Mouse (Mus musculus) granulocyte monocyte progenitor cell, adult 5-6 weeks (primary cell): ENCODE measurements around the gene Capn11. TPM values are rescaled to one million over a fixed set of nuclear protein-coding genes. Genes with fewer than 3 reads are reported as not detected.

Experiments used
- ATAC-seq: replicated peaks from 2 replicates; pipeline ENCODE4 v1.8.0; 2016; ENCODE audit warnings: mild to moderate bottlenecking, moderate TSS enrichment, inconsistent platforms; ENCODE audit not compliant: poor library complexity, severe bottlenecking
- total RNA-seq, 2 experiments: library from RNA; stranded (forward) in 1 of 2; stranded (reverse) in 1 of 2; fragments of 200-712, 200-1000 nt in 1 of 2; fragments of >200 nt in 1 of 2; fragmentation: Nextera tagmentation in 1 of 2; gene quantifications; 2 replicates each; pipeline ENCODE4 v1.2.3; 2014 to 2017

Capn11 gene
- total RNA-seq, 2 experiments from 2014 or later: not detected

DNA sequence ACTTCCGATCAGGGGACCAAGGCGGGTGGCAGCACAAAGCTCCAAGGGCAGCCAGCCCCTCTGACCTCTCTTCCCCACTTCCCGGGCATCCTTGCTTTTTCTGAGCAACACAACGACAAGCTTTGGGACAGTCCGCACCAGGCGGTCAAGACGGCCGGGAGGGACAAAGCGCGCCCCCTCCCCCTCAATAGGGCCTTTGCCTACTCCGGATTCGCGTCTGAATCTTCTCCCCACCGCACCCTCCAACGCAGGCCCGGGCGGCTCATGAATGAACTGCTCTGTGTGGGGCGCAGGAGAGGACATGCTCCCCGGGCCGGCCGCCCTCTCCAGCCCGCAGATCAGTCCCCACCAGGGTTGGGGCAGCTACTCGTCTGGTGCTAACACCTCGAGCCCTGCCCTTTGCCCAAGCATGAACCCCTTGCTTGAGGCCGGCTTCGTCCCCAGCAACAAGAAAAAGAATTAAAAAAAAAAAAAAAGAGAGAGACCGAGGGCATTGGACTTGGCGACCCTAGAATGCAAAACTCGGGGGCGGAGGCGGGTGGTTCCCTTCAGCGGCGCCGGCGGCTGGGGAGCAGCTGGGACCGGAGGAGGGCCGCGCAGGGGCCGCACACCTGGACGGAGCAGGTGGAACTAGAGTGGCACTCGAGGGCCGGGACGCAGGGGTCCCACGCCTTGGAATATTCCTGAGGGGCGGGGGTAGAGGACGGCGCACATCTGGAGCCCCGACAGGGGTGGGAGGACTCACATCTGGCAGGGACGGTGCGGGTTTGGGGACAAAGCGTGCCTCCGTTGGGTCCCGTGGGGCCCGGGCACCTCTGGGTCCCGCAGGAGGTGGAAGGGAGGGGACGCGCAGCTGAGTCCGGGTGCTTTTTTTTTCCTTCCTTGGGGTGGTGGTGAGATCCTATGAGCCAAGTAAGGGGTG, 26.3 kb upstream of the Capn11 start:
- peak; percentile 36 for ATAC-seq

DNA sequence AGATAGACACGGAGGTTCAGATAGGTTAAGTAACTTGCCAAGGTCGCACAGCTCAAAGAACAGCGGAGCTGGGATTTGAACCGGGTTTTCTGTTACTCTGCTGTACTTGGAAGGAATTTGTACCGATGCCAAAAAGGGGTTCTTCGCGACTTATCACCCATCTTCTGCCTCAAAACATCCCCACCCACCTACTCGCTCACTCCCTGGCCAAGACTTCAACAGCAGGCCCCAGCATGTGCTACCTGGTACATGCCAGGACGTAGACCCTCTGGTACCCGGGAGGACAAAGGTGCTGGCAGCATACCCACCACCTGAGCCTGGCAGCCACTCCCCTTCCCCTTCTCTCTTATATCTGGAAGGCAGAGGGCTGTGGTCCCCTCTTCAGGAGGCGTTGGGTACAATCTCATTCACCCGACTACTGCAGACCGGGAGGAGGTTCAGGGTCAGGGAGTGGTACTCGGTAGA, 25.6 kb upstream of the Capn11 start:
- ATAC-seq: no peak

DNA sequence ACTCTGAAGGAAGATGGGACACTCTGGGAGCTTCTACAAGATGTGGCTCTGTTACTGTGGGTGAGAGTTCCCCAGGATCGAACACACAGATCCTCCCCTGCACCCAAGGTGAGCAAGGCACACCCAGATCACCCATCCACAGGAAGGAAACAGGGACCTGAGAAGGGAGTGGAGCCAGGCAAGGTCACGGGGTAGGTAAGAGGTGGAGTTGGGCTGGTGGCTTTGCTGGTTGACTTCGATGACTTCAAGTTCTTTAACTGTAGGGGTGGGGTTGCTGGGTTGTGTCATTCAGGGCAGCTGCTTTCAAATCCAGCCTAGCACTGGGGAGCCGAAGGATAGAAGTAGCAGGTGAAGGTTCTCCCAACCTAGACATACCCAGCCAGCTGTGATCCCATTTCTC, 23.7 kb upstream of the Capn11 start:
- ATAC-seq: no peak

DNA sequence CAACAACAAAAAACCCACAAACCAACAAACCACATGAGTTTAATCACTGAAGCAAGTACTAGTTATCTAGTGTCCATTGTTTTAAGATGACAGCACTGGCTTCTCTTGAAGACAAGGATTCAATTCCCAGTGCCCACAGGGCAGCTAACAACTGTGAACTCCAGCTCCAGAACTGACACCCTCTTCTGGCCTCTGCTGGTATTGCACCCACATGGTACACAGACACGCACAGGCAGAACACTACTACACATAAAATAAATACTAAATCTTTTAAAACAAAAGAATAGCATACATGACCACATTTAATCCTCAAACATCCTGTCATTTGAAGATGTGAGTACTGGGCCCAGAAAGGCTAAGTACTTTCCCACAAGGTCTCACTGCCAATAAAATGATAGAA, 22.5 kb upstream of the Capn11 start:
- no peak for ATAC-seq

DNA sequence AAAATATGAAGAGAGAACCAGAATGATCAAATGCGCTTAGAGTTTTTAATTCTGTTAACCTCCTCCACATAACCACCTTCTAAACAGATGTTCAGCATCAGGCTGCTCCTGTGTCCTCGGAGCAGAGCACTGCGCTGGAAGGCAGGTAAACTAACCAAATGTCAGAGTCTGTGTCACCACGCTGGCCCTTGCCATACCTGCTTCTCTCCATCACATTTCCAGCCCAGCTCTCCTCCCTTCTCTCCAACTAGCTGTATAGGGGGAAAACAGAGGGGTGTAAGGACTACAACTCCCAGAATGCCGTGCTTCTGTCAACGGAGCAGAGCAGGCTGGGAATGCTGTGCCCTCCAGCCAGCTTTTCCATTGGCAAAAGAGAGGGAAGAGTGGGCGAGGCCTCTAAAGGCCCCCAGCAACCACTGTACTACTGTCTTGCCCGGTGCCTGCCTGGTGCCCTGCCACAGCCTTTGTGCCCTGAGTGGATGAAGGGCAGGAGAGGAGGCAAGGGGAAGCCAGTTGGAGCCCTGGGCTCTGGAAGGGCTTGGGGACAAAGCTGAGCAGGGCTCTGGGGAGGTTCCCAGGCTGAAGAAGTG, 21.4 kb upstream of the Capn11 start:
- ATAC-seq: no peak

DNA sequence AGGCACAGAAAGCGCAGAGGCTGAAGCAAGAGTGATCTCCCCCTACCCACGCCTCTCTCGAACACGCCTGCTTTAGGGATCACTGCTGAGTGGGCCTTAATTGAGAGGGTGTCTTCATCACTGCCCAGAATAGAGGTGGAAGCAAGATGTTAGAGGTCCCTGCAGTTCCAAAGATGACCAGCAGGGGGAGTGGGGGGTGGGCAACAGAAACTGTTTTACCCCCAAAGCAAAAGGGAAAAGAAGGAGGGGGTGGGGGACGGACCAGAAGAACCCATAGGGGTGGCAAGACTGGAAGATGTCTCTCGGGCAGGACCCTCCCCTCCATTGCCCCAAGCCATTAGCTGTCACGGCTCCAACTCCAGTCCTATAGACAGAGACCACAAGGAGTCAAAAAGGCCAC, 19.0 kb upstream of the Capn11 start:
- peak; percentile 53 for ATAC-seq

DNA sequence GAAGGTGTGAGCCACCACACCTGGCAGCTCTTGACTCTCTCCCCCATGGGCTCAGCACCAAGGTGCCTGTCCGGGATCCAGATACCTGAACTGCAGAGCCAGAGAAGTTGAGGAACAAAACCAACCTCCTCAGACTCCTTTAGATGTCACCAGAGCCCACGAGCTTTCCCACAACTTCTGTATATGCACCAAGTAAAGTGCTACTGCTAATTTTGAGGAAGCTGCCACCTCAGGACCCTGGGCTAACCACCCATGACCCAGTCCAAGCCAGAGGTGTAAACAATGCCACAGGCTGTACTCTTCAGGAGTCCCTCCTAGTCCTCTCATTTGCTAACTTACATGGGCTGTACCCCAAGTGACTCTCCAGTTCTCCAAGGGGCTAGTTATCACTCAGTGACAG, 13.5 kb upstream of the Capn11 start:
- peak; percentile 58 for ATAC-seq

DNA sequence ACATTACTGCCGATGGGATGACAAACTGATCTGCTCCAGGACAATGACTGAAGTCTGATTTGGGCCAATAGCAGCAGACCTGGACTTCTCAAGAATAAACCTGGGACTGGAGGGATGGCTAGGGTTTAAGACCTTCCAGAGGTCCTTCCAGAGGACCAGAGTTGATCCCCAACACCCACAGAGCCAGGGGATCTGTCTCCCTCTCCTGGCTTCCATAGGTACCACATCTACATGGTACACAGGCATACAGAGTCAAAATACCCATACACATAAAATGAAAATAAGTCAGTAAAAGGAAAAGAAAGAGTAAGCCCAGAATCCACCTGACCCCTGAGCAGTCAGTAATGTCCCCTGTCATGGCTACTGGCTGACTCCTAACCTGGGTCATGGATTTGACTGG, 12.7 kb upstream of the Capn11 start:
- ATAC-seq: no peak

DNA sequence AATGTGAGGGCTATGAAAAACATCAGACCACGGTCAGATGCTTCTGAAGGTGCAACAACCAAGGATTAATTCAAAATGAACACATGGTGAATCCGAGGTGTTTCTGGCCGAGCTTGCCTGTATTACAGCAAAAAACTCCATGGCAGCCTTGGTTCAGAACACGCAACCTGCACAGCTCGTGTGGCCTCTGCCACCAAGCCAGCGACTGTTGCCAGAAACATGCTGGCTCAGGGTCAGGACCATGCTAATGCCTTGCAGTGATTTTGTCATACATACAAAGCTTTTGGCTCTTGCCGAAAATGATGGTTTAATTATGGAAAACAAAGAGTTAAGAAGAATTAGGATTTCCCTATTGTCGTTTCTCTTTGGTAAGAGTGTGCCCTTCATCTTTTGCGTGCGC, 8.9 kb upstream of the Capn11 start:
- no peak for ATAC-seq

DNA sequence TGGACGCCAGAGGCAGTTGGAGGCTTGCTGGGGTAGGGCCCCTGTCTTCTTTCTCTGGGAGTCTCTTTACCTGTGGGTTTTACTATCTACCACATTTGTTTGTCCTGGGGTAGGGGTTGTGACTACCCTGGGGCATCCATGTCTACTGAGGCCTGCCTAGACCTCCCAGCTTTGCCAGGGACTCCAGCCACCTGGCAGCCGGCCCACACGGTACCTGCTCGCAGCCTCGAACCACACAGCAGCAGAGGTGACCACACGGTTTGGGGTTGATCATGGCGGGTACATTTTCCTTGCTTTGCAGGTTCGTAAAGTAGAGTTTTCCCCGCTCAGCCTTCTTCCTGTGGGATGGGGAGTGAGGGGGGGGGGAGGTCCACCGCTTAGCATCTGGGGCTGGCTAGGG, 8.4 kb upstream of the Capn11 start:
- ATAC-seq: no peak

DNA sequence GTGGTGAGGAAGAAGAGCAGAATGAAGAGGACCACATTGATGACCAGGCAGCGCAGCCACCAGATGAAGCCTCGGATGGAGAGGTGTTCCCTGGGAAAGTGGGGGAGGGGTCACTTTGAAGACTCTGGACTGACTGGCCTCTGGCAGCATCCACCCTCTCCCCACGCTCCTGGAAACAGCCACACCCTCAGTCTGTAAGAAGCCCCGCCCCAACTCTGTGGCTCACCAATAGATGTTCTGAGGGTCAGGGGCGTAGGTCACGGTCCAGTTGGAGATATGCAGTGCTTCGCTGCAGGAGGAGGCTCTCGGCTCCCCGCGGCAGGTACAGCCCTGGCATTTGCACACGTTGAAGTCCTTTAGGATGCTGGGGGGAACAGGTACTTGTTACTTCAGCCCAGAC, 7.0 kb upstream of the Capn11 start:
- no peak for ATAC-seq

DNA sequence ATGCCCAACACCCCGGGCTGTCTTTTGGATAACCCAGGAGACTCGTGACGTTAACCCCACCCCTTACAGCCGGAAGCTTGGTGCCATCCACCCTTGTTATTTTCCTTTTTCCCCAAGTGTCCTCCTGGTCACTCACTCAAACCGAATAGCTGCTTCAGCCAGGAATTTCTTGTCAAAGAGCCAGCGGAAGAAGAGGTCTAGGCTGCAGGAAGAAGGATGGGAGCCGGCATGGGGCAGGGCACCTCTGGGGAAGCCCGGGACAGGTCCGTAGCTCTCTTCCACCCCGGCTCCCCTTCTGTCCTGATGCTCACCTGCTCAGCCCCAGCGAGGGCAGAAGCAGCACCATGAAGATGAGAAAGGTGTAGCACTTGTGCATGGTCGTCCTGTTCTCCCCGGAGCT, 5.5 kb upstream of the Capn11 start:
- ATAC-seq: no peak

DNA sequence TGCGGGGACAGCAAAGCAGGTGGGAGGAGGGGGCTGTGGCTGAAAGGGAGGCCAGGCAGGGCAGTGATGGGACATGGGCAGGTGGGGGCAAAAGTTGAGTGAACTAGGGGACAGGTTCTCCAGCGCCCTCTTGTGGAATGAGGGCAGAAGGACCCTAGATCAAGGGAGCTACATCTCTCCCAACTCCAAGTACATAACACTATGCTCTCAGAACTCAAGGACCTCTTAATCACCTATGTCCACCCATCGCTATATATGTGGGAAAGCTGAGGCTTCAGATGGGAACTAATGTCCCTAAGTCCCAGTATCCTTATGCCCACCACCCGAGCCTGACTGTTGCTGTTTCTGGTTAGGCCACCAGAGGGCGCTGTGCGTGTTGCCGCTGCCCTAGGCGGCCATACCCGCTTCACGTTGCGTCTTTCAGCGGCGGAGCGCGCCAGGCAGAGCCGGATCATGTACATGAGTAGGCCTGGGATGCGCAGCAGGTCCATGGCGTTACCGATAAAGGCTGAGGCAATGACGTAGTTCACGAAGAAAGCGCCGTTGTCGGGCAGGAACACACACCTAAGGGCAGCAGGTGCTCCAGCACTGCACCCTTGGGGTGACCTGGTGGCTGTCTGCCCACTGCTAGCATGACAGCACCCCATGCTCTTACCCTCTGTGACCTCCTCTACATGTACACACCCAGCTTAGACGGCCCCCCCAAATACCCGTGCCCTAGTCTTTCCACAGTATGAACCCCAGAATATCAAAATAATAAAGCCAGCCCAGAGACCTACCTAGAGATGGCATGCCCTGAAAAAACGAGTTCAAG, 4.2 kb upstream of the Capn11 start:
- ATAC-seq: peak; percentile 82

DNA sequence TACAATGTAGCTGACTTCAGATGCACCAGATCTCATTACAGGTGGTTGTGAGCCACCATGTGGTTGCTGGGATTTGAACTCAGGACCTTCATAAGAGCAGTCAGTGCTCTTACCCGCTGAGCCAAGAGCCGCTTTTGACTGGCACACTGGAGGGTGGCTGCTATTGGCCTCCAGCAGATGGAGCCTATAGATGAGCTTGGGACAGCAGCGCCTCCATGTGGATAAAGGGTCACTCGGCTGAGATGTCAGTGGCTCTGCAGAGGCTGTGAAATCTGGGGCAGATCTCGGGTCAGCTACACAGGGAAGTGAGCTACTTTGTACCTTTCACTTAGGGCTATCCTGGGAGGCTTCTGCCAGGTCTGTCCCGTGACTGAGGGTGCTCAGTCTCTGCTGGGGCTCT, 3.3 kb downstream of the Capn11 start:
- ATAC-seq: peak; percentile 70

DNA sequence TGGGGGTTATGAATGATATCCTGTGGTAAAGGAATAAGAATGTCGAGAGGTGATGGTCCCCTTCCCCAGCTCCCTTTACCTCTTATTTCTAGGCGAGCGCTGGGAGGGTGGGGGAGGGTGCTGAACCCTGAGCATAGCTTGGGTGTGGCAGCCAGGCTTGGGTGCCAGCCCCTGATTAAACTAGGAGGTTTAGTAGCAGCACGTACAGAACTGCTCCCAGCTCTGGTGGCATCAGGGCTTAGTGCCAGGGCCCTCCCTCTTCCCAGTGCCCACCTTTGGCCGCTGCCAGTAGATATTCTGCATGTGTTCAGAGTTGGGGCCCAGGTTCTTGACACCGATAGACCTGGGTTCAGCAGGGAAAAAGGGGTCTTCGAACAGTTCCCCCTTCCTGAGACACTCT, 5.9 kb downstream of the Capn11 start:
- no peak for ATAC-seq

DNA sequence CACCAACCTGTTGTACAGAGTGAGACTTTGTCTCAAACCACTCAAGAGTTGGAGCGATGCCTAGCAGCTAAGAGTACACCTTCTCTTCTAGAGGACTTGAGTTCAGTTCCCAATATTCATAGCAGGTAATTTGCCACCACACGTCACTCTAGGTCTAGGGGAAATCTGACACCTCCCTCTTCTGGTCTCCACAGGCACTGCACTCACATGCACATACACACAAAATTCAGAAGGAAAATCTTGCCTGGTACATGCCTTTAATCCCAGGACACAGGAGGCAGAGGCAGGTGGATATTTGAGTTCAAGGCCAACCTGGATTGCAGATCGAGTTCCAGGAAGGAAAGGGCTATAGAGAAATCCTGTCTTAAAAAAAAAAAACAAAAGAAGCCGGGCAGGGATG, 14.9 kb downstream of the Capn11 start:
- no peak for ATAC-seq

DNA sequence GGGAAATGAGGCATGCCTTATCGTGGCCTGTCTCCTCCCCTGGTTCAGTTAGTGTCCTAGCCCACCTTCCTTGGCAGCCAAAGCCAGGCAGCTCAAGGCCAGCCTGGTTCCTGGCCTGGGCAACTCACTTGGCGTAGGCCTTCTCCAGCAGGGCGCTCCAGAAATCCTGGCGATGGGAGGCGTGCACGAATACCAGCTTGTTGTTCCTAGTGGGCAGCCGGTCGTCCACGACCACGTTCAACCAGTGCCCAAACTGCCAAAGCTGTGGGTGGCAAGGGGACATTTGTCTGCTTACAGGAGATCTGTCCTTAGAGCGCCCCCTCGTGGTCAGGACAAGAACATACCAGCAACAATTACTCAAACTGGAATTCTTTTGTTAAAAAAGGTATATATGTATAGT, 16.4 kb downstream of the Capn11 start:
- peak; percentile 55; the same call in 1 of the 2 replicates for ATAC-seq

DNA sequence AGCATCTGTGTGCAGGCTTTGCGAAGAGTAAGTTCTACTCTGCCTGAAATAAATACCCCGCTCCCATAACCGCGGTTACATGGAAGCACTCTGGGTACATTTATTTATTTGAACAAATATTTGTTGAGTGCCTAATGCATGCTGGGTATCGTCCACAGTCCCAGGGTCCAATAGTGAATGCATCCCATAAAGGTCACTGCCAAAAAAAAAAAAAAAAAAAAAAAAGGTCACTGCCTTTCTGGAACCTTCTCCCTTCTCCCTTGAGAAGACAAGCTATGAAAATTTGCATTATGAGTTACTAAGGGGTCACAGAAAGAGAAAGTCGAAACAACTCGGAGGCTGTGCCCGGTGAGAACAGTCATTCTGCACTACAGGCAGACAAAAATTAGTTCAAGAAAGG, 17.1 kb downstream of the Capn11 start:
- no peak for ATAC-seq

DNA sequence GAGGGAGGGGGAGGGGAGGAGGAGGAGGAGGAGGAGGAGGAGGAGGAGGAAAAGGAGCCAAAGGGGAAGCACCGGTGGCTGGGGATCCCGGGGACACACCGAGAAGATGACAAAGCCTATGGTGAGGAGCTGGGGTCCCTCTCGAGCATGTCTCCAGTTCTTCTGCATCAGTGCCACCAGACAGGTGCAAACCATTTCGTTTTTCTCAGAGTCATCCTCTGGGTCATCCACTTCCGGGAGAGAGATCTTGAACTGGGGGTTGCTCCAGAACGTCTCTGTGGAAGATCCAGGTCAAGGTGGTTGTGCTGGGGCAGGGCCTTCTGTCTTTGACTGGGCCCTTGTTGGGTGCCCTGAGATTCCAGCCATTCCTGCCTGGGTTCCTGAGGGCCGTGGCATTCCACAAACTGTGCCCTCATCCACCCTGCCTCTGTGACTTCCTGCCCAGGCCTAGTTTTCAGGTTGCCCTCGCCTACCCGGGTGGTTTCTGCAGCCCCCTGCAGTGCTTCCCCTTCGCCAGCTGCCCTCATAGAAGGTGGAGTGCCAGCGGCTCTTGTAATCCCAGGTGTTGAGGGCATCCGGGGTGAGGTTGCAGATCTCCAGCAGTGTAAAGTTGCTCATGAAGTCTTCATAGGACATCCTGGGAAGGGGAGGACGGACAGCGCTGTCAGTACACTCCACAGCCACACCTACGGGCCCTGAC, 20.4 kb downstream of the Capn11 start:
- no peak for ATAC-seq

DNA sequence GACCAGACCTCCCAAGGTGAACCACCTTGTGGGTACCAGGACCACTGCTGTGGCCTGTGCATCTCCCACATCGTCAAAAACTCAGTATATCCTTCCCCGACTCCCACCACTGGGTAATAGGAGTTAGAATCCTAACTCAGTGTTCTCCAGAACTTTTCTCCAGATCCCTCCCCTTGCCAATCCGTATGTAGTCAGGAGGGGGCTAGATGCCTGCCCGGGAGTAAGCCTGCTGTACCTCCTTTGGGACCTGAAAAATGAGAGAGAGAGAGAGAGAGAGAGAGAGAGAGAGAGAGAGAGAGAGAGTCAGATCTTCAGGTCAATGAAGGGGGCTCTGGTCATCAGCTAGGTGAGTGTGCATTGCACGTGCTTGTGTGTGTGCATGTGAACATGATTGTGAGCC, 25.1 kb downstream of the Capn11 start:
- ATAC-seq: no peak
